Mouse (Mus musculus) limb, embryonic 15.5 days (tissue): ENCODE measurements at regions not wholly inside any gene's neighbourhood (a gene's known extent, or its start where the extent isn't known, plus 50 kb on each side); places are given as distances from the start of the nearest gene placed in this dataset.

Experiments used
- ATAC-seq: fragments of 200-750 bp; cut with Nextera tagmentation; 2 replicates; pipeline ENCODE4 v1.8.0; 2017; ENCODE audit warnings: low read depth, moderate TSS enrichment; ENCODE audit not compliant: insufficient number of reproducible peaks, low FRiP score, low TSS enrichment
- H3K27ac ChIP-seq: fragments of 300-500 bp; sonication (generic); 2 replicates; pipeline ENCODE4 v1.5.1; 2015; ENCODE audit warnings: moderate library complexity, mild to moderate bottlenecking, inconsistent platforms
- H3K27me3 ChIP-seq: fragments of 300-500 bp; sonication (generic); 2 replicates; pipeline ENCODE4 v1.6.1; 2015; ENCODE audit warnings: inconsistent platforms
- H3K36me3 ChIP-seq: fragments of 300-500 bp; sonication (generic); 2 replicates; pipeline ENCODE4 v1.6.1; 2015; ENCODE audit warnings: inconsistent platforms
- H3K4me1 ChIP-seq: fragments of 300-500 bp; sonication (generic); 2 replicates; pipeline ENCODE4 v1.6.1; 2015; ENCODE audit warnings: inconsistent platforms
- H3K4me2 ChIP-seq: fragments of 300-500 bp; sonication (generic); 2 replicates; pipeline ENCODE4 v1.6.1; 2015; ENCODE audit warnings: mild to moderate bottlenecking, inconsistent platforms
- H3K4me3 ChIP-seq: fragments of 300-500 bp; sonication (generic); 2 replicates; pipeline ENCODE4 v1.5.1; 2015; ENCODE audit warnings: mild to moderate bottlenecking, inconsistent platforms
- H3K9ac ChIP-seq: fragments of 300-500 bp; sonication (generic); 2 replicates; pipeline ENCODE4 v1.6.1; 2015; ENCODE audit warnings: inconsistent platforms
- H3K9me3 ChIP-seq: fragments of 300-500 bp; sonication (generic); 2 replicates; pipeline ENCODE4 v1.6.1; 2016; ENCODE audit warnings: inconsistent platforms
- WGBS: fragments of 180-500 bp; shearing (Covaris S2); methylation state at CpG from one replicate; pipeline ENCODE4 v1.1.7; 2015; 5-methylcytosine and 5-hydroxymethylcytosine counted together

GRCm38 (mm10) chr10:85242701-85243100 lies 57.8 kb upstream of the Cry1 start:
- no peak overlapping the region for H3K27ac ChIP-seq
- 70% methylated on average over 7 of the region's 7 CpGs for WGBS
- H3K4me1 ChIP-seq: no peaks in the 10 kb centered on the region
- no peaks in the 10 kb centered on the region for H3K36me3 ChIP-seq
- H3K27me3 ChIP-seq: no peaks in the 10 kb centered on the region
- H3K4me2 ChIP-seq: no peak overlapping the region
- no peaks in the 10 kb centered on the region for H3K9me3 ChIP-seq
- no peak overlapping the region for H3K4me3 ChIP-seq
- no peak overlapping the region for H3K9ac ChIP-seq
- no peak for ATAC-seq

- ATAC-seq: no peak
- H3K27me3 ChIP-seq: no peaks in the 10 kb centered on the region
- no peak overlapping the region for H3K4me2 ChIP-seq
- no peaks in the 10 kb centered on the region for H3K36me3 ChIP-seq
- no peak overlapping the region for H3K9ac ChIP-seq
- no peaks in the 10 kb centered on the region for H3K4me1 ChIP-seq
- no peak overlapping the region for H3K27ac ChIP-seq
- 90% methylated on average over 6 of the region's 6 CpGs for WGBS
- H3K9me3 ChIP-seq: no peaks in the 10 kb centered on the region
- H3K4me3 ChIP-seq: no peak overlapping the region
Observed at GRCm38 (mm10) chr10:85243556-85243955, 58.7 kb upstream of the Cry1 start.

- Histone ChIP-seq H3K9ac (no peak overlapping the region), H3K36me3 (no peaks in the 10 kb centered on the region), H3K27ac (no peak overlapping the region), H3K4me1 (0 out of 2 replicates have a peak, but pooled peaks cover 2% of the 10 kb centered on the region), H3K4me2 (no peak overlapping the region), H3K27me3 (no peaks in the 10 kb centered on the region), H3K4me3 (no peak overlapping the region), H3K9me3 (no peaks in the 10 kb centered on the region)
- 37% methylated on average over 5 of the region's 5 CpGs for WGBS
- peak; percentile 75 for ATAC-seq
Observed at GRCm38 (mm10) chr10:85265746-85266145, 80.9 kb upstream of the Cry1 start.

- no peaks in the 10 kb centered on the region for H3K9me3 ChIP-seq
Observed at GRCm38 (mm10) chr10:85266148-85266547, 81.3 kb upstream of the Cry1 start.

GRCm38 (mm10) chr10:85266796-85267195 lies 81.9 kb upstream of the Cry1 start:
- 73% methylated on average over 4 of the region's 4 CpGs for WGBS
- ATAC-seq: no peak
- H3K9me3 ChIP-seq: no peaks in the 10 kb centered on the region

More at GRCm38 (mm10) chr10:85266148-85266547, 81.3 kb upstream of the Cry1 start:
- Histone ChIP-seq H3K4me1 (0 out of 2 replicates have a peak, but pooled peaks cover 2% of the 10 kb centered on the region), H3K9ac (no peak overlapping the region), H3K4me2 (no peak overlapping the region), H3K36me3 (no peaks in the 10 kb centered on the region), H3K27me3 (no peaks in the 10 kb centered on the region), H3K4me3 (no peak overlapping the region), H3K27ac (peak overlapping the region; percentile 67; the same call in 1 of the 2 replicates)
- 0 out of 2 replicates have a peak, but pooled peaks have one; percentile 24 for ATAC-seq
- WGBS: 32% methylated on average over 10 of the region's 10 CpGs

GRCm38 (mm10) chr10:85270209-85270608 lies 85.3 kb upstream of the Cry1 start:
- Histone ChIP-seq H3K4me2 (no peak overlapping the region), H3K9me3 (no peaks in the 10 kb centered on the region), H3K36me3 (no peaks in the 10 kb centered on the region), H3K4me1 (0 out of 2 replicates have a peak, but pooled peaks cover 2% of the 10 kb centered on the region), H3K9ac (no peak overlapping the region), H3K4me3 (no peak overlapping the region), H3K27ac (no peak overlapping the region), H3K27me3 (no peaks in the 10 kb centered on the region)
- ATAC-seq: no peak
- 80% methylated on average over 6 of the region's 6 CpGs for WGBS

More at GRCm38 (mm10) chr10:85266796-85267195, 81.9 kb upstream of the Cry1 start:
- Histone ChIP-seq H3K27ac (no peak overlapping the region), H3K4me2 (no peak overlapping the region), H3K36me3 (no peaks in the 10 kb centered on the region), H3K27me3 (no peaks in the 10 kb centered on the region), H3K4me1 (0 out of 2 replicates have a peak, but pooled peaks cover 2% of the 10 kb centered on the region), H3K9ac (no peak overlapping the region), H3K4me3 (no peak overlapping the region)

GRCm38 (mm10) chr10:85276793-85277192 lies 91.9 kb upstream of the Cry1 start:
- Histone ChIP-seq H3K36me3 (no peaks in the 10 kb centered on the region), H3K4me3 (no peak overlapping the region), H3K4me1 (no peaks in the 10 kb centered on the region), H3K9me3 (no peaks in the 10 kb centered on the region), H3K4me2 (no peak overlapping the region), H3K27me3 (no peaks in the 10 kb centered on the region), H3K27ac (no peak overlapping the region), H3K9ac (no peak overlapping the region)
- ATAC-seq: no peak
- 88% methylated on average over 2 of the region's 2 CpGs for WGBS

- Histone ChIP-seq H3K27ac (no peak overlapping the region), H3K9me3 (no peaks in the 10 kb centered on the region), H3K9ac (no peak overlapping the region), H3K27me3 (no peaks in the 10 kb centered on the region), H3K4me1 (no peaks in the 10 kb centered on the region), H3K36me3 (no peaks in the 10 kb centered on the region), H3K4me3 (no peak overlapping the region), H3K4me2 (no peak overlapping the region)
- 86% methylated on average over 5 of the region's 5 CpGs for WGBS
- no peak for ATAC-seq
Observed at GRCm38 (mm10) chr10:85291733-85292476, 94.7 kb upstream of the Btbd11 start.

GRCm38 (mm10) chr10:85292477-85292855 lies 94.1 kb upstream of the Btbd11 start:
- Histone ChIP-seq H3K36me3 (no peaks in the 10 kb centered on the region), H3K4me3 (no peak overlapping the region), H3K27me3 (no peaks in the 10 kb centered on the region), H3K9me3 (no peaks in the 10 kb centered on the region), H3K9ac (no peak overlapping the region), H3K4me2 (no peak overlapping the region), H3K27ac (no peak overlapping the region), H3K4me1 (no peaks in the 10 kb centered on the region)
- ATAC-seq: no peak
- 83% methylated on average over 2 of the region's 2 CpGs for WGBS

GRCm38 (mm10) chr10:85293071-85293783 lies 93.4 kb upstream of the Btbd11 start:
- Histone ChIP-seq H3K9me3 (no peaks in the 10 kb centered on the region), H3K27me3 (no peaks in the 10 kb centered on the region), H3K4me2 (no peak overlapping the region), H3K4me1 (no peaks in the 10 kb centered on the region), H3K9ac (no peak overlapping the region), H3K36me3 (no peaks in the 10 kb centered on the region), H3K4me3 (no peak overlapping the region), H3K27ac (no peak overlapping the region)
- WGBS: 55% methylated on average over 9 of the region's 9 CpGs
- no peak for ATAC-seq

GRCm38 (mm10) chr10:85295133-85295887 lies 91.3 kb upstream of the Btbd11 start:
- 86% methylated on average over 5 of the region's 5 CpGs for WGBS
- H3K27ac ChIP-seq: no peak overlapping the region
- no peak for ATAC-seq
- H3K9ac ChIP-seq: no peak overlapping the region
- H3K4me1 ChIP-seq: no peaks in the 10 kb centered on the region
- H3K27me3 ChIP-seq: no peaks in the 10 kb centered on the region
- H3K4me2 ChIP-seq: no peak overlapping the region
- H3K4me3 ChIP-seq: no peak overlapping the region
- no peaks in the 10 kb centered on the region for H3K36me3 ChIP-seq
- H3K9me3 ChIP-seq: no peaks in the 10 kb centered on the region

GRCm38 (mm10) chr10:85311781-85312180 lies 74.8 kb upstream of the Btbd11 start:
- Histone ChIP-seq H3K4me1 (no peaks in the 10 kb centered on the region), H3K27me3 (no peaks in the 10 kb centered on the region), H3K4me3 (no peak overlapping the region), H3K4me2 (no peak overlapping the region), H3K27ac (no peak overlapping the region), H3K9ac (no peak overlapping the region), H3K36me3 (no peaks in the 10 kb centered on the region), H3K9me3 (no peaks in the 10 kb centered on the region)
- no peak for ATAC-seq
